Mouse (Mus musculus) ovary, postnatal 36 days (tissue): ENCODE data around the gene Zranb3.
A peak's percentile ranks its signal among the peaks of the same experiment; 100 is the strongest.

Source experiments
- DNase-seq: peaks from one replicate; pipeline ENCODE4 v3.0.0; 2022; ENCODE audit warnings: low spot score, mixed read lengths

Zranb3 gene

GRCm38 (mm10) chr1:127943516-127943915 is 159.3 kb downstream of the Zranb3 start:
- DNase-seq, result no peak

- peak; percentile 66 for DNase-seq
Observed at GRCm38 (mm10) chr1:127942231-127942630, 160.6 kb downstream of the Zranb3 start.

- no peak for DNase-seq
Observed at GRCm38 (mm10) chr1:127937277-127937676, 165.6 kb downstream of the Zranb3 start.

GRCm38 (mm10) chr1:127934322-127934721 is 168.5 kb downstream of the Zranb3 start:
- no peak for DNase-seq

DNA sequence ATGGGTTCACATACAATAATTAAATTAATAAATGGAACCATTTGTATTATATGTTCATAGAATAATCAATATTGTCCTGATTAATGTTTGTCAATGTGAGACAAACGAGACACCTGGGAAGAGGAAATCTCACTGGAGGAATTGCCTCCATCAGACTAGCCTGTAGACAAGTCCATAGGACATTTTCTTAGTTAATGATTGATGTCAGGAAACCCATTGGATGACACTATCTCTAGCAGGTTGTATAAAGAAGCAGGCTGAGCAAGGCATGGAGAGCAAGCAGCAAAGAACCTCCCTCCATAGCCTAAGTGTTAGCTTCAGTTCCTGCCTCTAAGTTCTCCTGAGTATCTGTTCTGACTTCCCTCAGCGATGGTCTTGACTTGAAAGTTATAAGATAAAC is 169.4 kb downstream of the Zranb3 start:
- no peak for DNase-seq

GRCm38 (mm10) chr1:127915802-127916201 is 187.0 kb downstream of the Zranb3 start:
- DNase-seq, result no peak

- no peak for DNase-seq
Observed at GRCm38 (mm10) chr1:127915316-127915715, 187.5 kb downstream of the Zranb3 start.

DNA sequence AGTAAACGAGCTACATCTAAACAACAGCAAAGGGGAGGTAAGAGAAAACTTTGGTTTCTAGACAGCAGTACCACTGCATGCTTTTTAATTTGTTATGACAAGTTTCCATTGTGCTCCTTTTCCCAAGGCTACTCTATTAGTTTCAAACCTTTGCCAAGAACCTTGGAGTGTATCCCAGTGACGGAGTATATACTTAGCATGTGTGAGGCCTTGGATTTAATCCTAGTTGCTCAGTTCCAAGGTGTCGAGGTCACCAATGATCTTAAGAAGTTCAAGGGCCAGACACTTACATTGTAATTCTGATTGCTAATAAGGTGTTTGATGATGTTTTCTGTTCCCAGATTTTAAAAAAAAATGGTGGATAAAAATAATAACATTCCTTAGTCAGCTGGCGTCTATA is 189.7 kb downstream of the Zranb3 start:
- no peak for DNase-seq

GRCm38 (mm10) chr1:127904774-127905385 is 198.0 kb downstream of the Zranb3 start:
- DNase-seq, result no peak
